Mouse (Mus musculus) thymus, adult 2 months (tissue): Measurements from ENCODE around the gene Adam10.

Experiments used
- CTCF ChIP-seq: fragments of 200-500 bp; IDR thresholded peaks from 2 replicates; pipeline ENCODE4 v1.5.1; 2012; ENCODE audit warnings: mild to moderate bottlenecking, control low read depth, low read length, moderate library complexity, borderline replicate concordance; ENCODE audit not compliant: control insufficient read depth, poor library complexity, insufficient read depth; ENCODE audit errors: extremely low read depth
- POLR2A ChIP-seq: fragments of 200-500 bp; IDR thresholded peaks from 2 replicates; pipeline ENCODE4 v1.6.1; 2012; ENCODE audit warnings: mild to moderate bottlenecking, low read length, control low read depth, moderate library complexity; ENCODE audit not compliant: control insufficient read depth, poor library complexity, insufficient read depth; ENCODE audit errors: extremely low read depth

DNA sequence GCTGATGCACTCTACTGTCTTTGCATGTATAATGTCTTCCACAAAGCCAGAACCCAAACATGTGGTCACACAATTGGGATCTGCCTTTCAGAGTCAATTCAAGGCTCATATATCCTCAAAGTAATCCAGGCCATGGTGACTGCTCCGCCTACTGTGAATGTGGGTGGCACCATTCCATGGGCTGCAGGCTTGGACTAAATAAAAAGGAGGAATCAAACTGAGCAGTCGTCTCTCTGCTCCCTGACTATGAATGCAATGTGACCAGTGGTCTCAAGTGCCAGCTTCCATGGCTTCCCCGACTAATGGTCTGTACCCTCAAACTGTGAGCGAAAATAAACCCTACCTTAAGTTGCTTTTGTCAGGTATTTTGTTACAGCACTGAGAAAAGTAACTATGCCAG is 24.3 kb upstream of the Adam10 start:
- TF ChIP-seq POLR2A (no peak), CTCF (no peak)
